Mouse (Mus musculus): ENCODE results near the gene Supt5. TPM values are rescaled to one million over a fixed set of nuclear protein-coding genes. Genes with fewer than 3 reads are reported as not detected.
A peak's percentile ranks its signal among the peaks of the same experiment; 100 is the strongest.

The Supt5 gene
- polyA plus RNA-seq, 1 experiment = 114 TPM

DNA sequence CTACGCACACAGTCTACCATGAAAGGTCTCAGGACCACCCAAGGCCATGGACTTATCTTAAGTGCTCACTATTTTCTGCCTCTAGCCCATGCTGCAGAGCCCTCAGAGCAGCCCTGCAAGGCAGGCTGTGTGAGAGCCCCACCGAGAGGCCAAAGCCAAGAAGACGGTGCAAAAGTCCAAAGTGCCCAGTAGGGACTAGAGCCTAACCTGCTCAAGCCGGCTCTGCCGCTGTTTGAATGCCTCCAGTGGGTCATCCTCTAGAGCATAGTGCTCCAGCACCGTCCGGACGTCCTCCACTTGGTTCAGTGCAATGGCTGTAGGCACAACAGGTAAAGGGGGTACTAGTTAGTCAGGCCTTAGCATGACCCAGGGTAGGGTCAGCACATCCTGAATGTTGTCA, 32.3 kb downstream of the Supt5 start:
- DNase-seq (ENCODE audit: extremely low spot score in 1 of 2, low spot score in 1 of 2) = no peak

- DNase-seq (ENCODE audit: extremely low spot score in 1 of 2, low spot score in 1 of 2) = no peak
Measured at GRCm38 (mm10) chr7:28305641-28306040, 32.9 kb downstream of the Supt5 start.

- DNase-seq (ENCODE audit: extremely low spot score in 1 of 2, low spot score in 1 of 2) = peak in 1 of 2 experiments; percentile 34
Measured at GRCm38 (mm10) chr7:28301616-28302433, 36.7 kb downstream of the Supt5 start, which contains the start of gene Dll3. Dll3 (minus strand) TSS chr7:28302238.

DNA sequence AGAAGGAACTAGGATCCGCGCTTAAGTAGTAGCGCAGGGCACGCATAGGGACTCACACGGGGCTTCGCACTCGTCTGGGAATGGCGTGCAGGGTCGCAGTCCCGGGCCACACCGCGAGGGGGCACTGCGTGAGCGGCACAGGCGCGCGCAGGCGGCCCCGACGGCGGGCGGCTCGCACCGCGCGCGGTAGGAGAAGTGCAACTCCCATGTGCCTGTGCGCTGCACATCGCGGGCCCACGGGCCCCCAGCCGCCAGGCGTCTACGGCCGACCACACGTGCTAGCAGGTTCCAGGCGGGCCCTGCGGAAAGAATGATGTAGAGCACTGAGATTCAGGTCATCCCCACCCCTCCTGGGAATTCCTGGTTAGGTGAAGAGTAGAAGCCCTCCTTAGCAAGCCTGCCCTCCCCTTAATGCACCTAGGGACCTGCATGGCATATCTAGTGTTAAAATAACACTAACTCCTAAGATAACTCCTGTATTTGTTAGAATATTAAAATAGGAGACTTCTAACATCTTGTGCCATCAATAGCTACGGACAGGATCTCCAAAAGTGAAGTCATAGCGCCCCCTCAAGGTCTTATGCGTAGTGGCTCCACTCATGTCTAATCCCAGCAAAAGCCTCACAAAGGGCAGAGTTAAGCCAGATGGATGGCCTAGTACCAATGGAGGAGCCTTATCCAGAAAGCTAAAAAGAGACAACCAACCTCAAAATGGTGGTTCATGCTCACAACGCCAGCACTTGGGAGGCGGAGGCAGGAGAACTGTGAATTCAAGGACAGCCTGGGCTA, 39.5 kb downstream of the Supt5 start:
- DNase-seq (ENCODE audit: extremely low spot score in 1 of 2, low spot score in 1 of 2) = peak in 1 of 2 experiments; percentile 71

- peak in 1 of 2 experiments; percentile 74 for DNase-seq (ENCODE audit: extremely low spot score in 1 of 2, low spot score in 1 of 2)
Measured at GRCm38 (mm10) chr7:28294481-28294880, 44.1 kb downstream of the Supt5 start.

GRCm38 (mm10) chr7:28290638-28291590, 47.6 kb downstream of the Supt5 start, which contains the start of gene Selenov:
Selenov (minus strand) TSS chr7:28291186.
- peak in 1 of 2 experiments; percentile 66 for DNase-seq (ENCODE audit: extremely low spot score in 1 of 2, low spot score in 1 of 2)

DNA sequence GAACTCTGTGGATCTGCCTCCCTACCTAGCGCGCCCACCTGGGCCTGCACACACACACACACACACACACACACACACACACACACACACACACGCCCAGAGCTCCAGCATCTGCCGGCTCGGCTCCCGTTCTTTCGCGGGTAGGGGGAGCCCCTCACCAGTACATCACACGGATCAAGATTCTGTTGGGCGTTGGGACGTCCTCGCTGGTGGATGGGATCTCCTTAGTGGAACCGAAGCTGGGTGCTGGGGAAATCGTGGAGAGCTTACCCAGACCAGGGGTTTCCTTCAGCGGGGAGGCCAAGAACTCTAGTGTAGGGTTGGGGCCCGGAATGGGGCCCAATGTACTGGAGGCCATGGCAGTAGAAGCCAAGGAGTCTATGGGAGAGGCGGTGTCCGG, 48.4 kb downstream of the Supt5 start:
- no peak for DNase-seq (ENCODE audit: extremely low spot score in 1 of 2, low spot score in 1 of 2)

- DNase-seq (ENCODE audit: extremely low spot score in 1 of 2, low spot score in 1 of 2) = no peak
Measured at GRCm38 (mm10) chr7:28280630-28281029, 57.9 kb downstream of the Supt5 start.

DNA sequence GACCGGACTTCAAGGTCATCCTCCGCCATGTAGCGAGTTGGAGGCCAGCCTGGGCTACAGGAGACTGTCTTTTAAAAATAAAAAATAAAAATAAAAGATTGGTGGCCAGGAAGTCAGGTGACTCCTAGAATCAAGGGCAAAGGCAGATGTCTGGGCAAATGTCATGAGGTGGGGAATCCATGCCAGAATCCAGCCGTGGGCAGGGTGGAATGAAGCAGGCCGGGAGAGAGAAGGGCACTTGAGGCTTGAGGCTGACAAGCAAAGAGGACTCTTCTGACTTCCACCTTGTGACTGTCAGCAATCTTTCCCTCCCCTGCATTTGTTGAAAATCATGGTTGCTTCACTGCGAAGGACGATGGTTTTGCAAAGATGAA, 60.3 kb downstream of the Supt5 start:
- no peak for DNase-seq (ENCODE audit: extremely low spot score in 1 of 2, low spot score in 1 of 2)

DNA sequence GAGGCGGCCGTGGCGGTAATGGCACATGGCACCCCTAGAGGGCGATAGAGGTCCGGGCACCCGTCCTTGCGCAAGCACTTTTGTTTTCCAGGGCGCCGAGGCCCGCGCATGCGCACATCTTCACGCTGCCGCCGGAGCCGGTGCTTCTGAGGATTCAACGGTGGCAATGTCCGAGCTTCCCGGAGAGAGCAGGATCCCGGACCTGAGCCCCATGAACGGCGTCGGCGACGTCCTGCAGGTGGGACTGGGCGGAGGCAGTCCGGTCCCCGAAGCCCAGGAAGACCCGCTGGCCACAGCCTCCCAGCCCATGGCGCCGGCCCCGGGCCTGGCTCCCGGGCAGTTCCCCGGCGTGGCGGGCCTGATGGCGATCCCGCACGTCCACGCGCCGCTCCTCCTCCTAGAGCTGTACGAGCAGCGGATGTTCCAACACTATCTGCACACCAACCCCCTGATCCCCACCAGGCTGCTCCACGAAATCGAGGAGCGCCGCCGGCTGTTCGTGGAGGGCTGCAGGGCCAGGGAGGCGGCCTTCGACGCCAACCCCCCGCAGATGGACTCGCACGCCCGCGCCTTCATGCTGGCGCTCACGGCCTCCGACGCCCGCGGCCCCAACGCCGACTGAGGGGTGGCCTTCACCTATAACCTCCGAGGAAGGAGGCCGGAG, 60.8 kb downstream of the Supt5 start, which contains the start of gene Eid2b:
Gene Eid2b, plus strand, starts transcription at position 125 of the 664 bp plus-strand sequence.
- DNase-seq (ENCODE audit: extremely low spot score in 1 of 2, low spot score in 1 of 2) = peak; percentile 84 to 99

DNA sequence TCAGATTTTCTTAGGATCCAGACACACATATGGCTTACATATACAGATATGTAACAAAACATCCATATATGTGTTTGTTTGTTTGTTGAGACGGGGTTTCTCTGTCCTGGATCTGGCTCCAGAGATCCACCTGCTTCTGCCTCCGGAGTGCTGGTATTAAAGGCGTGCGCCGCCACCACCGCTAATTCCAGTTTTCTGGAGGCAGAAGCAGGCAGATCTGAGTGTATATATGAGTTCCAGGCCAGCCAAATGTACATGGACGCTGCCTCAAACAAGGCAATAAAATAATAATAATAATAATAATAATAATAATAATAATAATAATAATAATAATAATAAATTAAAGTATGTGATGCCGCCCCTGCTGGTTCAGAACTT, 61.3 kb downstream of the Supt5 start:
- no peak for DNase-seq (ENCODE audit: extremely low spot score in 1 of 2, low spot score in 1 of 2)

DNA sequence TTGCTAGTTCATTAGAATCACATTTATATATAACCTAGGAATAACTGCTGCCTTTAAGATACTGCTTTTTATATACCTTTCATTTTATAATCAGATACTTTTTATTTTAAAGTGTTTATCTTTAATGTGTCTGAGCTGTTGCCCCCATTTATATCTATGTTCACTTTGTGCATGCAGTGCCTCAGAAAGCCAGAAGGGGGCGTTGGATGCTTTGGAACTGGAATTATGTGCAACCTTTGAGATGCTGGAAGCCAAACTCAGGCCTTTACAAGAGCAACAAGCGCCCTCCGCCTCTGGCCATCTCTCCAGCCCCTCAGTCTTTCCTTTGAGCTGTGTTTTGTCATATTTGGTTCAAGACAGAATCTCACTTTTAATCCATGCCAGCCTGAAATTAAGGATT, 66.8 kb downstream of the Supt5 start:
- no peak for DNase-seq (ENCODE audit: extremely low spot score in 1 of 2, low spot score in 1 of 2)

DNA sequence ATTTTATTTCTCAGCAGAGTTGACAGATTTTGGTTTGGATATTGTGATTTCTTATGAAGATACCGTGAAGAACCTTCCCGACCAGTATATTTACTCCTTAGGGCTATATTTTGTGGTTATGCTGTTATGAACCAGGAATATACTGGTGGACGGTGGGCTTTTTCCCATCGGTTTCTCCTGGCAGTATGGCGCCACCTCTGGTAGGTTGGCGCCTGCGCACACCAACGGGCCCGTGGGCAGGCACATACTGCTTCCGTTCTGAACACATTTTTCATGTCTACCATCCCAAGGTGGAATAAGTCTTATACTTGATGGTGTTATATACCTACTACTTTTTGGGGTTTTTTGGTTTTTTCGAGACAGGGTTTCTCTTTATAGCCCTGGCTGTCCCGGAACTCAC, 69.2 kb downstream of the Supt5 start:
- DNase-seq (ENCODE audit: extremely low spot score in 1 of 2, low spot score in 1 of 2) = no peak

DNA sequence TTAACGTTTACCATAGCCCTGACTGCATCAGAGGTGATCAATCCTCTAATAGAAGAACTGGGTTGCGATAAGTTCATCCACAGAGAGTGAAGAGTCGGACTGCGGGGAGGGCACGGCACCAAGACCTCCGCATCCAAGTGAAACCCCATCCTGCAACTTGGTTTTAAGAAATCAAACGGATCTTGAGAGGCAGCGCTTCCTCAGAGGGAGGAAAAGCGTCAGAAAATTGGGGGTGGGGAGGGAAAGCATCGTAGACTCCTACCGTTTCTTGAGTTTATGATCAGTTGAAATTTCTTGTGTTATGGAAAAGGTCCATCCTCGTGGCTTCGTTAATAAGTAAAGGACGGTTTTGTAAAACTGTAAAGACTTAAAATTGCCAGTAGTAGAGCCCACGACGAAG, 70.0 kb downstream of the Supt5 start:
- no peak for DNase-seq (ENCODE audit: extremely low spot score in 1 of 2, low spot score in 1 of 2)

GRCm38 (mm10) chr7:28268042-28268531, 70.5 kb downstream of the Supt5 start:
- peak in 1 of 2 experiments; percentile 60 for DNase-seq (ENCODE audit: extremely low spot score in 1 of 2, low spot score in 1 of 2)

- peak; percentile 84 to 95 for DNase-seq (ENCODE audit: extremely low spot score in 1 of 2, low spot score in 1 of 2)
Measured at GRCm38 (mm10) chr7:28267129-28268041, 71.2 kb downstream of the Supt5 start, which contains the start of gene Eid2. Eid2 (plus strand) TSS chr7:28267881.

GRCm38 (mm10) chr7:28265391-28265790, 73.2 kb downstream of the Supt5 start:
- DNase-seq (ENCODE audit: extremely low spot score in 1 of 2, low spot score in 1 of 2) = no peak
